Mouse (Mus musculus) testis, postnatal 14 days (tissue): Measurements from ENCODE around the gene Fmnl2.

Experiments
- DNase-seq: peaks from one replicate; pipeline ENCODE4 v3.0.0; 2021; ENCODE audit warnings: low spot score

Fmnl2 gene

DNA sequence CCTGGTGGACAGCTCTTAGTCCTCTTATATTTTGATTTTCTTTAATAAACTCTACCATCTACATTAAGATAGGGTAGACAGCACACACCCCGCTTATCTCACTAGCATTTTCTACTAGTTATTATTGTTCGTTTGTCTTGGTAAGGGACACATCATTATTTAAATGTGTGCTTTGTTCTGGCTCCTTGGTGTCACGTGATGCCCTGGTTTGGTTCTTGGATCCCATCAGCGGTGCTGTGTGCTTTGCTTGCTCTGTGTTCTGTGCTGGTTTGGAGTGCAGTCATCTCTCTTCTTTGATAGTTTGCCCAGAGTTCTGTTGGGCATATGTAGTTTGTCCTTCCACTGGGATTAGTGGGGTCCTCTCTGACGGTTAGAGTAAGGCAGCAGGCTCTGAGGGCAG, 57.9 kb downstream of the Fmnl2 start:
- no peak for DNase-seq

DNA sequence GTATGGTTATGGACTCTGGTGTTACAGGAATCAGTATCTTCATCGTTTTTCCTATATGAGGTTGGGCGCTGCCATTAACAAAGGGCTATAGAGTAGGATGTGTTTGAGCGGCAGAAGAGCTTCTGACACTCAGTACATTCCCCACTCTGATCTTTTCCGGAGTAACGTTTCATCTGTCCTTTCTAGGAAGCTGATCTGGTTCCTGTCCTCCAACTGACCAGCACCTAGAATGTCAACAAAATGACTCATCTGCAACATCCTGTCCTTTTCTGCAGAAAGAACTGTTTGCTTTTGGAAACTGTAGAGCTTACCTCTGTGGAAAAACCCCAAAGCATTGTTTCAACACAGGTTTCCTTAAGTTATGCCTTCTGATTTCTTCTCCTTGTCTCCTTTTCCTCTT, 60.4 kb downstream of the Fmnl2 start:
- no peak for DNase-seq

DNA sequence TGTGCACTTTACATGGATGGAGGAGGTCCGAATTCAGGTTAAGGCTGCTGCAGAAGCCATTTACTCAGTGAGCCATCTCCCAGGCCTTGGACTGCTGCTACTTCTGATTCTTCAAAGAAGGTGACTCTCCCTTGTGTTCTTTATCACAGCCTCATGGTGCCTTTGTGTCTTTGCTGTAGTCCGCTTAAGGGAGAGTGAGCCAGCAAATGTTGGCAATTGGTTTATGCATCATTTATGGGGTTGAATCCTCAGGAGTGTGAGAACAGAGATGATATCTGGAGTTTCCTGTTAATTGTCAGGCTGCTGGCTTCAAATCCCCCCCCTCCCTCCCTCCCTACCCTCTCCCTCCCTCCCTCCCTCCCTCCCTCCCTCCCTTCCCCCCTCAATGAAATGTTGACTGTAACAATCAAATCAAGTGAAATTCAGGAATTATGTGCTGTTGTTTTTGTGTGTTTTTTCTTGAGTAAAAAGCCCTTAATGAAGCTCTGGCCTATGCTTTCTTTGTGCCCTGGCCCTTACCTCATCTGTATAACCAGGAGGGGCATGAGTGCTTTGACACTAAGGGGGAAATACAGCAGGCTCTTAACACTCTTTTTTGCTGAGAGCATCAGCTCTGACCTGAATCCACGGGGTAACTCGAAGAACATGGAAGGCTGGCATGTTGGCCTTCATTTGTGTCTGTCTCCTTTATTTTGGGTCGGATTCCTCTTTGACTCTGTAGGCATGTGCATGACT, 63.2 kb downstream of the Fmnl2 start:
- no peak for DNase-seq

DNA sequence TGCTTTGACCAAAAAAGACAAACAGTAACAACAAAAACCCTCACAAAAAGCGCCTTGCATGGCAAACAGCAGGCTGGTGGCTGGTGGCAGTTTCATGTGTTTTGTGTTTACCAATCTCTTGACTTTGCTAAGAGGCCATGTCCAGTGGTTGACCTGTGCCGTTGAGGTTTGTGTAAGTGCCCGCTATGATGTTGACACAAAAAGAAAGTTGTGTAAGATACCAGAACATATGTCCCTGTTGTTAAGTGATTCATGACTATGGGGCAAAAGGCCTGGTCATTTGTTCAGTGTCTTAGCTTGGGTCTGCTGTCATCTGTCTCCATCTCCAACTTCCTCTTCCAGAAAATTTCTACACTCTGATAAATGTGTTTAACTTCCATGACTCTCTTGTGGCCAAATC, 67.4 kb downstream of the Fmnl2 start:
- no peak for DNase-seq

DNA sequence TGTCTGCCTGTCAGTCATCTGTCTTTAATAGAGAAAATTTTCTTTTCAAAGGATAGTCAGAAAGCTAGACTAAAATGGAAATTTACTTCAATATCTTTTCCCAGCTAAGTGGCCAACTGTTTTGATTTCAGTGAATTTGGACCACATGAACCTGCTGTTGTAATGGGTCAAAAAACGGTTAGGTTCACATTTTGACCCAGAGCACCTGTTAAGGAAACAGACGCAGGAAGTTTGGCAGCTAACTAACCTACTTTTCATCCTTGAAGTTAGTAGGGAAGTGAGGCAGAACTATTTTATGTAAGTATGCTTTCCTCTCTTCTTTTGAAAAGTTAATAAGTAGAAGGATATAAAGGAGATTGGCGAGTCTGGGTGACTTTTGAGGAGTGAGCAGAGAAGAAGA, 69.7 kb downstream of the Fmnl2 start:
- no peak for DNase-seq

DNA sequence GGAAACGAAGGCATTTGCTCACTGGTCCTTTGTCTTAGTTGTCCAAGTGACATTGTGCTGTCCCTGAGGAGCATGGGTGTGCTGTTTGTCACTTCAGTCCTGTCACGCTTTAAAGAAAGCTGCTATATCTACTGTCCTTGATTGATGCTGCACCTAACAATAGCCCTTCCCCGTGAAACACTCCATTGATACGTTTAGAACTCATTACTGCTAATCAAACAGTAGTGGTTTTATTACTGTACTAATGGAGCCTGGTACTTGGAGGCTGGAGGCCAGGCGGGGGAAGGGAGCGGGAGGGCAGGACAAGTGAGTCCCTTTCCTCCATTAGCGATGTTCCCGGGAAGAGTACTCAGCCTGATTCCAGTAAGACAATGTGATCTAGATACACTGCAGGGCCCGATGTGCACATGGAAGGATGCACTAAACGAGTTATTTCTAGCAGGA, 70.2 kb downstream of the Fmnl2 start:
- no peak for DNase-seq

DNA sequence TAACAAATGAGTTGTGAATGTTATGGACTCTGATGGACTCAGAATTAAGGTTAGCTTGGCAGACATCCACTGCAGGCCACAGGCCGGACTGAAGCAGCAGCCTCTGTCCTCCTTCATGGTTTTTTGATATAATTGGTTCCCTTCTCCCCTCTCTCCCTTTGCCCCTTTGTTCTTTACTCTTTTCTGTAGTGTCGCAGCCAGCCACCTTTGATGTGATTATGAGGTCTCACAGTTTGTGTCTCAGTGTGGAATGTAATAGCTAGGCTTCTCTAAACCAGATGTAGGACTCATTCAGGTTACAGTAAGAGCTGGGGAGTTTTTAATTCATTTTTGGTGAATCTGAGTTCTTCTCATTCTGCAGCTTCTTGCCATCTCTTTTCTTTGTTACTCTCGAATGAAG, 70.7 kb downstream of the Fmnl2 start:
- DNase-seq: no peak

DNA sequence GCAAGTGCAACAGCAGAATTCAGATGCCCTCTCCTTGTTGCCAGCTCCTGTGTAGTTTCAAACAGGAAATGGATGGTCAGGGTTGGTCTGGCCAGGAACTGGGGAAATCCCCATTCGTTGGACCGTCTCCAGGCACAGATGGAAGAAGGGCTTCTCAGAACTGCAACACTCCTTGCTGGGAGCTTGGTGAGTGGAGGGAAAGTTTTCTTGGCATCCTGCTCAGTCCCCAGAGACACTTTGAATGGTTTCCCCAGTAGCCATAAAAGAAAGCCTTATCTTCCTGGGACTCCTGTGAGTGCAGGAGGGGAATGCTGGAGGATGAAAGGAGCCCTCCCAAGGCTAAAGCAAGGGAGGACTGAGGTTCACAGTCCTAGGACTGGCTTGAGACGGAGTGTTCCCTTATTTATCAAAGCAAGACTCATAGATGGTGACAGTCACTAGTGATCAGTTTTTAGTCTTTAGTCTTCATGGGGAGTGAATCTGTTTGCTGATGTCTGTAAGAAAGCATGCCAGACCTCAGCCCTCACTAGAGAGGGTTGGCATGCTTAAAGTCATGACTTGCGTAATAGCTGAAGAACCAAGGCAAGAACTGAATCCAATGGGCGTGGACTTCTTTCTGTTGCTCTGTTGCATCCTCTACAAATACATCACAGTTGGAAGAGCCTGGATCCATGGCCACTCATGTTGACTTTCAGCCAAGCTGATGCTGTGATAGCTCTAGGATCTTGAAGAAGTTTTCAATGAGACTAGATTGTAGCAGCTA, 72.6 kb downstream of the Fmnl2 start:
- peak; percentile 40 for DNase-seq

DNA sequence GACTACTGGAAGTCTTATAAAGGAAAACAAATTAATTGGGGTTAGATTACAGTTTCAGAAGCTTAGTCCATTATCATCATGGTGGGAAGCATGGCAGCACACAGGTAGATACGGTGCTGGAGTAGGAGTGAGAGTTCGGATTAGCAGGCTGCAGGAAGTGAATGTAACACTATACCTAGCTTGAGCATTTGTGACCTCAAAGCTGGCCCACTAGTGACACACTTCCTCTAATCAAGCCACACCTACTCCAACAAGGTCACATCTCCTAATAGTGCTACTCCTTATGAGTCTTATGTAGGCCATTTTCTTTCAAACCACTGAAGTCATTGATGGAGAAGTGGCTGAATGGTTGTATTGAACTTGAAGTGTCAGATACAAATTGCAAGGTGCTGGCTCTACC, 73.7 kb downstream of the Fmnl2 start:
- no peak for DNase-seq

DNA sequence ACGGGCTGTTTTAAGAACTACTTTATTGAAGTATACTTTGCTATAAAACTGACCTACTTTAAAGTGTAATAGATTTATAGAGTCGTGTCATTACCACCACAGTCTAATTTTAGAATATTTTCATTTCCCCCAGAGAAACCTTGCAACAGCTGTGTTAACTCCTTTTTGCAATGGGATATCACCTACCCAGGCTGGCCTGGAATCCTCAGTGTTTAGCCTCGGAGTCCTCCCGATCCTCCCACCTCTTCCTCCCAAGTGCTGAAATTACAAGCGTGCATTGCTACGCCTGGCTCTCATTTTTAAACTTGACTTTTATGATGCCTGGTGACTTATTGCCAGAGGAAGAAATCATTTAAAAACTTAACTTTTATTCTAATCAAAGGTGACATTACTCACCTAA, 78.2 kb downstream of the Fmnl2 start:
- DNase-seq: no peak

DNA sequence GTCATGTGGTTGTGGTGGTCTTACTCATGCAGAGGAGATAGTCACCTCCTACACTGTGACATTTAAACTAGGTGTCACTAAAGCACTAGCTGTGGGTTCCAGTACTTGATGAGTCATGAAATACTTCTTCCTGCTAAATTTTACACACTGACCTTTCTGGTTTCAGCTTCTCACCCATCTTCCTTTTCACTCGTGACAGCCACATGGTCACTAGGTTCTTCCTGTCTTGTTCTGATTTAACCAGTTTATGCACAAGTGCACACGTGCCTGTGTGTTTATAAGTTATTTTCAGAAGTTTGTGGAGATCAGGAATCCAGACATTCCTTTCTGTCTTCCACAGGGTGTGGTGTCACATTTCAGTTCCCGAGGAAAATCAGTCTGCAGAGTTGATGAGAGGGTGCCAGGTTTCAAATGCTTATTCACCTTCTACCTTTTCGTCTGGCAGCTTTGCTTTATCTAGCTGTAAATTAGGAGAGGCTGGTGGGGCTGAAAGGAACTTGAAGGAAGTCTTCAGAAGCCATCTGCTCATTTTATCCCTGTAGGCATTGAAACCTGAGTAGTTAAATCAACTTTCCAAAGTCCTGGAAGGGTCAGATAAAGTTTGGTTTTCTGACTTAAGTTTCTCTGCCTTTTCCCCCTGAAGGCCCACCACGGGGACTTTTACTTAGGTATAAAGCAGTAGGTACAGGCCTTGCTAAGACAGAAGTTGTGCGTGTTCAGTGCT, 80.9 kb downstream of the Fmnl2 start:
- no peak for DNase-seq

DNA sequence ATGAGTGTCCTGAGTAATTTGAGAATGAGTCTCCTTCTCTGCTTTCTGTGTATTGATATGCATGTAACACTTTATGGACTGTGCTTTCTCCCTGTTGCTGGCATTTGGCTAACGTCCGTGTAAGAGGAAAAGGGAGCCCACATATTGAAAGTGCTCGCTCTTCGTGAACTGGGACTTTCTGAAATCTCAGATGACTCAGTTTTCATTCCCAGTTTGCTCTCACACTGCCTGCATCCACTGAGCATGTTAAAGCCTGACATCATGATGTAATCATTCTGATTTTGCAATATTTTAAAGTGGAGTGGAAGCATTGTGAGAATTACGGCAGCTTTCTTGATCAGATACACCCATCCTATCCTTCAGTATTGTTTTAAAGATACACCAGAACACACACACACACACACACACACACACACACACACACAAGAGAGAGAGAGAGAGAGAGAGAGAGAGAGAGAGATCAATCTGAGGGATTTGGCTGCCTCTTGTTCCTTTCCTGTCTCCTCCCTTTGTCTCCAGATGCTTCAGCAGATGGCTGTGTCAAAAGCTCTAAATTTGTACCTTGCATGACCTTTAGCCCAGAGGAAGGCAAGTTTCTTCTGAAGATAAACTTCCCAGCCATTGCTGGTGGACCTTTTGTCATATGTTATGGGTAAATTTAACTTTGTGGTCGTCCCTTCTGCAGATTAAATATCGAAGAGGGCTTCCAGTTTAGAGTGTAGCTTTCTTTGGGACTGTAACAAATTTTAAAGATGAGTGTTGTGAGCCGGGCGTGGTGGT, 86.2 kb downstream of the Fmnl2 start:
- no peak for DNase-seq

DNA sequence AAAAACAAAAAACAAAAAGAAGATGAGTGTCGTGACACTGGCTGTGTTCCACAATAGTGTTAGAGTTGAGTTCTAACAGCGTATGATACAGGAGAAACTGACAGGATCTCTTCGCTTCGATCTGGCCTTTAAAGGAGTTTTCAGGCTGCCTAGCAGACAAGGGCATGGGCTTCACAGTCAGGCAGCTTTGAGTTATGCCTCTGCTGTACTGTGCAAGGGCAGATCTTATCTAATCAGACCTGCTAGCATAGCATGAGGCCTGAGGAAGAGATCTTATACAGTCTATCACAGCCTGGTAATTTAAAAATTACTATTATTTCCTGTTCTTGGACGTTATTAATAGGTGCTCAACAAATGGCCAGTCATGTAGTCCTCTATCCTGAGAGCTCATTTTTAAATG, 86.9 kb downstream of the Fmnl2 start:
- DNase-seq: no peak

DNA sequence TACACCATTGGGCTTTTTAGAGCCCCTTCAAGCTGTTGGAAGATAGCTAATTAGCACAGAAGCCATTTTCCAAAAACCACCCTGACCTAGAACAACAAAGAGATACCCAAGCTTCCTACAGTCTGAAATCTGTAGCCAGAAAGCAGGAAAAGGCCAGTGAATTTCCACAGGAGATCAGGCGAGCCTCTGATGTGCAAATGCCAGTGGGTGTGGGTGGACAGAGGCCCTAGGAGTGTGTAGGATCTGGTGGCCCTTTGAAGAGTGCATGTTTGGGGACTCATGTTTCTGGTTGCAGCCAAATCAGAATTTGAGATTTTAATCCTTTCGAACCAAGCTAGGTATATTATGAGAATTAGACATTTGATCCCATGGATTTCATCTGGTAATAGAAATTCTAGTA, 88.4 kb downstream of the Fmnl2 start:
- no peak for DNase-seq

DNA sequence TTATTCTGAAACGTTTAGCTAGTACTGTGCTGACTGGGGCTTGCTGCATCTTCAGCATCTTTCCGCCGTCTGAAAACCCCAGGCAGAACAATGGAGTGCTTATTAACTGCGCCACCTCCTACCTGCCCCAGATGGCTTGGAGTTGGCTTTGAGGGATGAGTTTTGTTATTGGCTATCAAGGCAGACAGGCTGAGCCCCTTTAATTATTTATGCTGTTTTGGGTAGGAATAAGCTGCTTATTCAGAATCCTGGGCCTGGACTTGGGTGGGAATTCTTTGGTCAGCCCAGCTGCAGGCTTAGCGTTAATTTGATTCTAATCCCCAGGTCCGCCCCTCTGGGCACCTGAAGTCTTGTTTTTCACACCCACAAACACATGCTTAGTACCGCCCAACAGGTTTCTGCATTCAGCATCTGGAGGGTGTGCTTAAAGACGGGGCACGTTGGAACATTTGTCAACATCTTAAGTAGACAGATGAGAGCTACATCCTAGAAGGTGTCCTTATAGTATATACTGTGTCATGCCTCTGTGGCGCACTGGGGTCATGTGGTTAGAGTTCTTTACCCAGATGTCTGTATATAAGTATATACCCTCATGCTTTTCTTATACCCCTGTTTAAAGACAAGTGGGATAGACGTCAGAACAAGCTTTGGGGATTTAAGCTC, 89.0 kb downstream of the Fmnl2 start:
- no peak for DNase-seq

DNA sequence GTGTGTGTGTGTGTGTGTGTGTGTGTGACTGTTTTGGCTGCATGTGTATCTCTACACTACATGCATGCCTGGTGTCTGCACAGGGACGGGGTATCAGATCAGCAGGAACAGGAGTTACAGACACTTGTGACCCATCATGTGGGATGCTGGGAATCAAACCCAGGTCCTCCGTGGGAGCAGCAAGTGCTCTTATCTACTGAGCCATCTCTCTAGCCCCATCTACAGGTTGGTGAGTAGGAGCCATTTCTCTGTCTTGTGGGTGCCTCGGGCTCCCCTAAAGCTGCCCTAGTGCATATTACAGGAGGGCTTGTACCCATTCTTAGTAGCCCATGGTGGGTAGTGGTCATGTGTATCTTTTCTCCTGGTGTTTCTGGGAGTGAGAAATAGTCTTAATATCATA, 90.7 kb downstream of the Fmnl2 start:
- DNase-seq: no peak

DNA sequence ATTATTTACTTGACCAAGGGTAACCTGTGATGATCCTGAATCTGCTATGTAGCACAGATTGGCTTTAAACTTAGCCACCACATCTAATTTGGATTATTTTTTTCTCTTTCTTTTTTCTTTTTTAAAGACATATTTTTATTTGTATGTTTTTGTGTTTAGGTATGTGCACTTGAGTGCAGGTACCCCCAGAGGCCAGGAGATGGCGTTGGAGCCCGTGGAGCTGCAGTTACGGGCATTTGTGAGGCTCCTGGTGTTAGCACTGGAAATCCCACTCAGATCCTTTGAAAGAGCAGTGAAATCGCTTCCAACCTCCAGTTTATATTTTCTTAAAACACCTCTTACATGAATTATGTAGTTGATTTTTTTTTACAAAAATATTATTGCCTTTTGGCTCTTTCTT, 91.9 kb downstream of the Fmnl2 start:
- DNase-seq: no peak

DNA sequence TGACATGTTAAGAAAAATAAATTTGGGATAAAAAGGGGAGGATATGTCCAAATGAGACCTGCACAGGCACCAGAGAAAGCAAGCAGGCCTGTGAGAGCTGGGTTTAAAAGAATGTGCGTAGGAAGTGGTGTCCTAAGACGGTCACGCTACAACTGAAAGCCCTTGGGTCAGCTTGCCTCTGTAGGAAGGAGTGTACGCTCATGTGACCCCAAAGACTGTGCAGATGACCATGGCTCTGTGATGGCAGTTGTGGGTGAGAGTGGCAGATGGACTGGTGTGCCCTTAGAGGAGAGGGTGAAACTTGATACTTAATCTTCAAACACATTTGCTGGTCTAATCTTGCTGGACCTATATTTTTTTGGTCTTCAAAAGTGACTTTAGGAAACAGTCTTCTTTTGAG, 92.6 kb downstream of the Fmnl2 start:
- DNase-seq: no peak

DNA sequence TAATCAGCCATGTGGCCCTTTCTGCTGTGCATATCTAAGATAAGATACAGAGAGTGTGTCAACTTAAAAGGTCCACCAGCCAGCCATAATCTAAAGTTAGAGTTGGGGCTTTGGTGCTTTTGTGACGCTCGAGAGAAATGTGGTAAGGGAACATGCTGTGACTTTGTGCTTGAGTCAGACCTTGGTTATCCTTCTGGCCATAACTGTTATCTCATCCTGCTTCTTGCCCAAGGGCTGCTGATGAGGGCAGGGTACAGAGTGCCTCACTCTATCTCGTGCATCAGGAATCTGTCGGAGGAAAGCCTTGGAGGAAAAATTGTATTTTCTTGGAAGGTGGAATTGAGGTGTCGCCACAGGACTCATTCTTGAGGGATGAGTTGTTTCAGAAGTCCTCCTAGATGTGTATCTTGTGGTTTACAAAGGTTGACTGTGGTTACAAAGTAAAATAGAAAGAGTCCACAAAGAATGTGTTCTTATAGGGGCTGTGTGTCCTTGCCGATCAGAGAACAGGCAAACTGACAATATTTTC, 94.6 kb downstream of the Fmnl2 start:
- DNase-seq: peak; percentile 16

DNA sequence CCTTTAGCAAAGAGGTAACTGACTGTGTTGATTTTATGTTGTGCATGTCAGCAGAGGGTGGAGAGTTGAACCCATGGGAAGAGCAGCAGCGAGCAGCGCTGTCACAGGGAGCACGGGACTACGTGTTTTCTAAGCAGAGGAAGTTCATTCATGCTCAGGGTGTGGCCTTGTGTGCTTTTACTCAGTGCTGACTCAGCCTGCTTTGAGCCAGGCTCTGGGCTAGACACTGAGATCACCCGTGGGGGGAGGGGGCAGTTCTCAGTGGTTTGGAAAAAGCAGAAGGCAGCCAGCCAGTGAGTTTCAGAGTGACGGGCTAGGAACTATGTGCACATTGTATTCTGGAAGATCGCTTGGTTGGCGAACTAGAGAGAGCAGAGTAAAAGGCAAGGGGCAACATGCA, 97.4 kb downstream of the Fmnl2 start:
- DNase-seq: peak; percentile 55

DNA sequence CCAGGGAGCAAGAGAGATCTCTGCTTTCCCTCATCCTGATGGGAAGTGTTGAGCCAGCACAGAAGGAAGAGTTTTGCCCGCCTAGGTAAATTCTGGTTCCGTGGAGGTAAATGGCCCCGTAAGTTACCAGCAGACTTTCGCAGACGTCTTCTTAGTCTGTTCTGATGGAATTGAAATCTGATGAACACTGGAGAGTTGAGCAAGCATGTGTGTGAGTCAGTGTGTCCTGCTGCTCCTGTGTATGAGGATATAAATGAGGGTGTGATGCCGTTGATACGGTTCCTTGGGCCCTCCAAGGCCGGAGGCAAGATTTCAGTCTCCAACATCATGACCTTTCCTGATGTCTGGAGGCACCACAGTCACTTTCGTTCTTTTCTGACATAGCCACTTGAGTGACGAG, 98.2 kb downstream of the Fmnl2 start:
- no peak for DNase-seq
